Mouse (Mus musculus) cerebral cortex, adult 2 months (tissue): ENCODE data around the gene Frmd4a.

Source experiments
- WGBS: fragments of 180-500 bp; shearing (Covaris S2); methylation state at CpG from one replicate; pipeline ENCODE4 v1.1.7; 2018; 5-methylcytosine and 5-hydroxymethylcytosine counted together

The Frmd4a gene

DNA sequence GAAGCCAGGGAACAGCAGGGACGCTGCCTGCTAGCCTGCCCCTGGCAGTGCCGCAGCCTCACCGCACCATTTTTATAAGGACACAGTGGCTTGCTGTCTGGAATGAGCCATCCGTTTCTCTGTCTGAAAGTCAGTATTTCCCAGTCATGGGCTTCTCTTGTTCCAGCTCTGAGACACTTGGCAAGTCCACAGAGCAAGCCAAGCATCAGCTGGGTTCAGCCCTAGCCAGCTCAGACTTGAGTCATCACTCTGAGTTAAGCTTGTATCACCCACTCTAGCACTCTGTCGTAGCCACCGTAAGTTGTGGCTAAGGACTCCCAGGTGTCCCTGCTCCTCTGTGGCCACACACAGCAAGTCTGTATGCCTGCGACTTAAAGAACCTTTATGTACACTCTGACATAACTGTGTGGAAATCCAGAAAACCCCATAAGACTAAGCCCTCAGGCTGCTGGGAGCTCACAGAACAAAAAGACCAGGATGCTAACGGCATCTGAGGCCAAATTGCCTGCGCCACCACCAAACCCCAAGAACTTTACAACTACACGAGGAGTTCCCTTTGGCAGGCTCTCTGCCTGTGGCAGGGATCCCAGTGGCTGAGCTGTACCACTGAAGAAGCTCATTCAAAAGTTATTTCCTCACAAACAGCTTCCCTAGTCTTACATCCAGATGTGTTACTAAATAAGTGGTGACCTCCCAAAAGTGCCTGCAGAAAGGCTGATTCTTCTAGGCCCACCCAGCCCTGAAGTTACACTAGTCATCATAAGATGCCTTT lies 428.3 kb downstream of the Frmd4a start:
- 28% methylated on average over 10 of the region's 10 CpGs for WGBS

- 68% methylated on average over 12 of the region's 12 CpGs for WGBS
Measured at GRCm38 (mm10) chr2:4449860-4450480, 432.5 kb downstream of the Frmd4a start.

DNA sequence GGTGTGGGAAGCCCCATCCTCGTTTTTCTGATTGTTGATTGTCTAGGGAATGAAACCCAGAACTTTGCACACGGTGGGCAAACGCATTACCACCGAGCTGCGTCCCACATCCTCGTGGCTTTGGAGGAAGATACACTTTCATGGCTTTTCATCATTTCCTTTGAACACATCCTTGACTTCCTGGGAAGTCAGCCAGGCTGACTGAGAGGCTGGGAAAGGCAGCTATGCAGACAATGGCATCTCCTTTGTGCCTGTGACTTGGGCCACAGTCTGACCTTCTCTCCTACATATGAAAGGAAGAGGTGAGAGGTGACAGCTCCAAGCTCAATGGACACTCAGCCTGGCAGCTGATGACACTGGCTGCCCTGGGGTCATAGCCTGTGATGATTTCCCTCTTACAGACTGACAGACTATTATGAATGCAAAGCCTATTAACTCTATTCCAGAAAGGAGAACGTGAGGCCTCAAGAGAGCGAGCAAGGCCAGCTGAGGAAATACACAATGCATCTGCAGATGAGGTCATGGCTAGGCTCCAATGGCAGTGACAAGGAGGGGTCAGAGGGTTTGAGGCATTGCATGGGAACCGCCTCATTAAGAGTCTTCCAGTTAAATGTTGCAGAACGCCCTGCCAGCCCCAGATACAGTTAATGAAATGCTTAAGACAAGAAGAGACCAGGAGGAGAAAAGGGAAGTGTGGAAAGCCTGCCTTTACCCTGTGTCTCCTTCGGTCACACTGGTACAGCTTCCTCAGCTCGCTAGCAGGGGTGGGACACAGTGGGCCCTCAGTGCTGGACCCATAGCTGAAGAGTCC lies 435.3 kb downstream of the Frmd4a start:
- WGBS: 63% methylated on average over 12 of the region's 12 CpGs

GRCm38 (mm10) chr2:4455097-4456025 lies 437.8 kb downstream of the Frmd4a start:
- 78% methylated on average over 11 of the region's 11 CpGs for WGBS

DNA sequence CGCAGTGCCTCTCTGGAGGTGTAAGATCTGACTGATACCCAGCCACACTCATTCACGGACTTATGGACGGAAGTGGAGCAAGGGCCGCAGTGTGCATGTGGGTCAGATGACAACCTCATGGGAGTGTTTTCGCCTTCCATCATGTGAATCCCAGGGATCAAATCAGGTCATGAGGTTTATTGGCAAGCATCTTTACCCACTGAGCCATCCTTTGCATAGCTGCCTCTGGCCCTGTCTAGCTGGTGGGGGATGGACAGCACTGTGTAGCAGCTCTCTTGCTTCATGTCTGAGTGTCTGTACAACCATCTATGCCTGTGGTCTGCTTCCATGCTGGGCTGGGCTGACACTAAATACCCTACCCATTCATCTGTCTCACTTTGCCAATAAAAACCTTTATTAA lies 443.4 kb downstream of the Frmd4a start:
- WGBS: 81% methylated on average over 5 of the region's 5 CpGs

- 60% methylated on average over 2 of the region's 2 CpGs for WGBS
Measured at GRCm38 (mm10) chr2:4461514-4461913, 444.0 kb downstream of the Frmd4a start.

DNA sequence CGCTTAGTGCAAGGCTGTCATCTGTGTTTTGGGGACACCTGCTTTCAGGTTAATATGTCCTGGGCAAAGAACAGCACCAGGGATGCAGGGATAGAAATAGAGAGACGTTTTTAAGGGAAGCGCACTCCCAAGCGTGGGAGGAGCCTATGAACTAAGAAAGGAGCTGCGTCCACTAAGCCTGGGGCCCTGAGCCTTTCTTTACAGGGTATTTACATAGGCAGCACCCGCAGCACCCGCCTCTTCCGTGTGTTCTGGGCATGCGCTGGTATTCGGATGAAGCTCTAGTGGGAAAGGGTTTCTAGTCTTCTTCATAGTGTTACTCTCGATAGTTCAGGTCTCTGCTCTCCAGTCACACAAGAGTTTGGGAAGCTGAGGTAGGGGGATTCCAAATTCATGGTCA lies 445.0 kb downstream of the Frmd4a start:
- WGBS: 53% methylated on average over 11 of the region's 11 CpGs

- WGBS: 53% methylated on average over 3 of the region's 3 CpGs
Measured at GRCm38 (mm10) chr2:4466084-4466483, 448.6 kb downstream of the Frmd4a start.

- 83% methylated on average over 7 of the region's 7 CpGs for WGBS
Measured at GRCm38 (mm10) chr2:4467314-4467713, 449.8 kb downstream of the Frmd4a start.

GRCm38 (mm10) chr2:4472760-4473480 lies 455.4 kb downstream of the Frmd4a start:
- 53% methylated on average over 7 of the region's 7 CpGs for WGBS

- WGBS: 42% methylated on average over 8 of the region's 8 CpGs
Measured at GRCm38 (mm10) chr2:4473866-4474538, 456.5 kb downstream of the Frmd4a start.

- WGBS: 71% methylated on average over 4 of the region's 4 CpGs
Measured at GRCm38 (mm10) chr2:4475991-4476390, 458.5 kb downstream of the Frmd4a start.

DNA sequence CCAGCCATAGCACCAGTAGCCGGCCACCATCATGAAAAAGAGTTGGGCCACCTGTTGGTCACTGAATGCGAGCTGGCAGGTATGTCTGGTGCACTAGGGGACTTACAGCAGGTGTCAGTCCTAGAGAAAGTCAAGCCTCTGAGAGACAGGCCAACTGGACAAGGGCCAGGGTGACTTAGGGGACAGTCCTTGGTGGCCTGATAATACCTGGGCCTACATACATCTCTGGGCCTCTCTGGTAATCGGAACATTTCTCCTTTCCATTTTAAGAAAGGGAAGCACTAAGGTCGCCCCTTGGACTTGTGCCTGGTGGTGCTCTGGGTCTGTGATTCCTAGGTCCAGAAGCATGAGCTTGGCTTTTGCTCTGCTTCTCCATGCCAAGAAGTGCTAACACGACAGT lies 459.1 kb downstream of the Frmd4a start:
- WGBS: 83% methylated on average over 5 of the region's 5 CpGs

- 73% methylated on average over 5 of the region's 5 CpGs for WGBS
Measured at GRCm38 (mm10) chr2:4477311-4477710, 459.8 kb downstream of the Frmd4a start.

DNA sequence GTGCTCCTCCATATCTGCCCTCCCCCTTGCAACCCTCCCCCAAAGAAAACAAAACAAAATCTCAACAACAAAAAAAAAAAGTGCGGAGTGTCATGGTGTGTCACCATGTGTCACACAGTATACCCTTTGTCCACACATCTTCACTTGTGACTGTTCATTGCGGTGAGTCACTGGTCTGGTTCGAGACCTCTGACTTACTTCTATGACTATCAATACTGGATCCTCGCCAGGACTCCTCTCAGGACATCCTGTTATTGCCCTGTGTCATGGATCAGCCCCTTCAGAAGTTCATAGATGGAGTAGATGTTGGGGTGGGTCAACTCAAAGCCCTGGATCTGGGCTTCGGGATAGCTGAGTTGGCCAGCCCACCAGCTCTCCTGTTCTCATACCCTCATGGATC lies 462.7 kb downstream of the Frmd4a start:
- WGBS: 88% methylated on average over 5 of the region's 5 CpGs

DNA sequence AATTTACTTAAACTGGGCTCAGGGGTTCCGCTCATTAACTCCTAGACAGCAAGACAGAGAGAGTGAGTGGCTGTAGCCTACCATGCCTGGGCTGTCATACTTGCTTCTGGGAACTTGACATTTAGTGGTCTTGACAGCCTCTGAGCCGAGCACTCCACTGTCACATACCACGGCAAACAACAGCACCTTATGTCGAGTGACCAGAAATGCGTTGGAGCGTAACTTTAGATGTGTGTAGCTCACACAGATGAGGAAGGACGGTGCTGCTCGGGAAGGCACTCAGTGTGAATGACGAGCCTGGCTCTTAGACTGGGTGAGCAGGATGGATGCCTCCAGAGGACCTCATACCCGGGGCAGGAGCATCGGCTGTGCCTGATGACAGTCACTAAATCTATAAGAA lies 463.6 kb downstream of the Frmd4a start:
- WGBS: 92% methylated on average over 11 of the region's 11 CpGs

- WGBS: 83% methylated on average over 5 of the region's 5 CpGs
Measured at GRCm38 (mm10) chr2:4486185-4486584, 468.7 kb downstream of the Frmd4a start.

DNA sequence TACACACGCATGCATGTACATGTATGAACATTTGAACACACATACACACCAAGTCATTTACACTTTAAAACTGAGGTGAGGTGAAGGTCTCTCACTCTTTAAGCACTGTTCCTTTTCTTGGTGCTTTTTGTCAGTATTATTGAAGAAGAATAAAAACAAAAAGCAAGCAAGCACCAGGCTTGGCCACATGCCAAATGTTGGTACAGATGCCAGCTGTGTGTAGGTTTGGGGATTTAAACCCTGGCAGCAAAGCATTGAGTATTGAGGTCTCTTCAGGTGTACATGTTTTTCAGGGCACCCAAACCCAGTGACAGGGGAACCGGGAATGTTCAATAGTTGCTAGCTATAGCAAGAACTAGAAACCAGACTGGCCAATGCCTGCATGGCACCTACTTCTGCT lies 469.8 kb downstream of the Frmd4a start:
- WGBS: 85% methylated on average over 2 of the region's 2 CpGs

DNA sequence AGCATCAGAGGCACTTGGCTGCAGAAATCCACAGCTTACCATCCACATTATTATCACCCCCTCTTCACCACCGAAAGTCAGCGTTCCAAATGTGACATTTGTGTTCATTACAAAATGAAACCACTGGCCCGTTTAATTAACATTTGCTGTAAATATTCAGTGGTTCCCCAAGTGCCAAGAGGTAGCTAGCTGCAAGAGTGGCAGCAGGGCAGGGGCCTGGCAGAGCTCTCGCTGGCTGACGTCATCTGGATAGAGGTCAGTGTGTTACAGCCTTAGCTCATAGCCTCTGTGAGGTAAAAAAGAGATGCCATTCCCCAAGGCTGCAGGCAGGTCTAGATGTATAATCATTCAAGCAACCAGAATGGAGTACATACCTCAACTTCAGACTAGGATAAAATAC lies 473.3 kb downstream of the Frmd4a start:
- WGBS: 42% methylated on average over 5 of the region's 5 CpGs
